Mouse (Mus musculus) midbrain, embryonic 13.5 days (tissue): ENCODE results near the gene Stk11. TPM values are rescaled to one million over a fixed set of nuclear protein-coding genes. Genes with fewer than 3 reads are reported as not detected.

Source experiments
- ATAC-seq: fragments of 200-750 bp; cut with Nextera tagmentation; 2 replicates; pipeline ENCODE4 v1.8.0; 2017; ENCODE audit warnings: mild to moderate bottlenecking, moderate TSS enrichment, moderate library complexity
- H3K27ac ChIP-seq: fragments of 300-500 bp; sonication (generic); 2 replicates; pipeline ENCODE4 v1.5.1; 2015; ENCODE audit warnings: inconsistent platforms, mild to moderate bottlenecking, moderate library complexity
- H3K27me3 ChIP-seq: fragments of 300-500 bp; sonication (generic); 2 replicates; pipeline ENCODE4 v1.6.1; 2015; ENCODE audit warnings: mild to moderate bottlenecking, inconsistent platforms
- H3K36me3 ChIP-seq: fragments of 300-500 bp; sonication (generic); 2 replicates; pipeline ENCODE4 v1.6.1; 2015; ENCODE audit warnings: mild to moderate bottlenecking, inconsistent platforms
- H3K4me1 ChIP-seq: fragments of 300-500 bp; sonication (generic); replicated peaks from 2 replicates; pipeline ENCODE4 v1.6.1; 2015; ENCODE audit warnings: inconsistent platforms
- H3K4me2 ChIP-seq: fragments of 300-500 bp; sonication (generic); replicated peaks from 2 replicates; pipeline ENCODE4 v1.6.1; 2015; ENCODE audit warnings: moderate library complexity, mild to moderate bottlenecking, inconsistent platforms
- H3K4me3 ChIP-seq: fragments of 300-500 bp; sonication (generic); replicated peaks from 2 replicates; pipeline ENCODE4 v1.5.1; 2015; ENCODE audit warnings: mild to moderate bottlenecking, inconsistent platforms
- H3K9ac ChIP-seq: fragments of 300-500 bp; sonication (generic); replicated peaks from 2 replicates; pipeline ENCODE4 v1.6.1; 2015; ENCODE audit warnings: mild to moderate bottlenecking, inconsistent platforms
- H3K9me3 ChIP-seq: fragments of 300-500 bp; sonication (generic); 2 replicates; pipeline ENCODE4 v1.6.1; 2016; ENCODE audit warnings: mild to moderate bottlenecking, inconsistent platforms
- WGBS: fragments of 180-500 bp; shearing (Covaris S2); methylation state at CpG from one replicate; pipeline ENCODE4 v1.1.7; 2015; 5-methylcytosine and 5-hydroxymethylcytosine counted together
- polyA plus RNA-seq: library from polyadenylated mRNA; unstranded; fragments of >200 nt; fragmentation: Nextera tagmentation; extraction: Ambion mirVana; gene quantifications from 2 replicates; pipeline ENCODE4 v1.2.1, GENCODE M21; 2015

Stk11 gene
- polyA plus RNA-seq, 1 experiment from 2014 or later = 20.7 TPM

DNA sequence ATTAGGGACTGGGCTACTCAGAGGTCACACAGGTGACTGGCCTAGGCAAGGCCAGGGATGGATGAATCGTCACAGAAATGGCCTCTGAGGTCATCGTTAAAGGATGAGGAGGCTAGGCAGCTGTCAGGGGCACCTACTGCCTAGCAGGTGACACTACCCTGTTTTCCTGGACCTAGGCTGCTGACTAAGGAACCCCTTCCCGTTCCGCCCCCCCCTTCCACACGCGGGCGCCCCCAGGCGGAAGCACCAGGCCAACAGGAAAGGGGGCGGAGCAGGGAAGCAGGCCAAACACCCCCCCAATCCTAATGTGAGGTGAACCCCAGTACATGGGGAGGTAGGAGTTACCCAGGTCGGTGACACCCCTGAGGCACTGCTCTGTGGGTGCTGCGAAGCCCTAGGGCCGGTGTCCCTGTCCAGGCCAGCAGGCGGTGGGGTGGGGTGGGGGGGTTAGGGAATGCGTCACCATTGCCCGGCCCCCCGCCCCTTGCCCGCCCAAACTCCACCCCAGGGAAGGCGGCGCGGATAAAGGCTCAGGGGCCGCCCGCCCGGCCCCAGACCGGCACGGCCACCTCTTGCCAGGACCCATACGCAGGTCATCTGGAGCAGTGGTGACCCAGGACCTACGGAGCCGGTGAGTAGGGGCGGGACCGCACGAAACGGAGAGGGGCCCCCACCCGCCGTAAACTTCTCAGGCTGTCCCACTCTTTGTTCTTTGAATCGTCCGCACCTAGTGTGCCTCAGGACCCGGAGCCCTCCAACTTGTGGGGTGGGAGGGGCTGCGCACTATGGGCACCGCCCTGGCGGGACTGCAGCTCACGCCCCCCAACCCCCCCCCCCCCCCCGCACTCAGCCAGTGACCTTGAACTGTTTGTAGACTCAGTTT lies 32.4 kb downstream of the Stk11 start, which contains the start of gene Midn:
Gene Midn, plus strand, starts transcription at position 554 of the 883 bp plus-strand sequence.
- Histone ChIP-seq H3K9me3 (no peaks in the 10 kb centered on the region), H3K27ac (peak within 1 kb of the TSS; percentile 100), H3K4me1 (peaks cover 59% of the 10 kb centered on the region), H3K36me3 (peaks cover 51% of the 10 kb centered on the region), H3K4me2 (peak within 1 kb of the TSS; percentile 79), H3K4me3 (peak within 1 kb of the TSS; percentile 98), H3K27me3 (no peaks in the 10 kb centered on the region), H3K9ac (peak within 1 kb of the TSS; percentile 98)
- peak; percentile 17 for ATAC-seq
- 1% methylated on average over 36 of the region's 42 CpGs for WGBS

DNA sequence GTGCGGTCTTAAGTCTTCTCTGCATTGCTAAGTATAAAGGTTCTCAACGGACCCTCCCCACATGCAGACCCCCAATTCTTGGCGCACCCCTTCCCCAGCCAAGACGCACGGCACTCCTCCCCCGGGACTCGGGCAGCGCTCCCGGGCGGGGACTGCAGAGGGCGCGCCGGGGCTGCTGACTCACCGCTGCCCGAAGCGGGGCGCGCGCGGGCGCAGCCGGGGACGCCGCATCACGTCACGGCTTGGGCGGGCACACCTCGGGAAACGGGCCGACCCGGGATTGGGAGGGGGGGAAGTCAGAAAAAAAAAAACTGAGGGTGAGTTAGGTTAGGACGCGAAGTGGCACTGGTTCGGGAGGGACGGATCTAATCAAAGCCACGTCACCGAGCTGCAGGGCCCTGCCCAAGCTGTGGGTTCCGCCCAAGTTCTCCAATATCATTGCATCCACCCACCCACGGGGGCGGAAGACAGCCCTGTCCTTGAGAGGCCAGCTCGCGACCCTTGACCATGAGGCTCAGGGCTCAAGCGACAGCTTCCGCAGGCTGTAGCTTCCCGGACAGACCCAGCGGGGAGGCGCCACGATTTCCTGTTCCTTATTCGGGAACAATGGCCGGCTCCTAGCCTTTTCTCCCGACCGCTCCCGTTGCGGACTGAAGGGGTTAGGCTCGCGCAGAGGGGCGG lies 33.1 kb downstream of the Stk11 start:
- H3K4me2 ChIP-seq = peak overlapping the region; percentile 79
- H3K4me3 ChIP-seq = peak overlapping the region; percentile 98
- peak; percentile 32 for ATAC-seq
- H3K4me1 ChIP-seq = peaks cover 59% of the 10 kb centered on the region
- WGBS = under 1% methylated on average over 53 of the region's 57 CpGs
- no peaks in the 10 kb centered on the region for H3K27me3 ChIP-seq
- peak overlapping the region; percentile 100 for H3K27ac ChIP-seq
- H3K36me3 ChIP-seq = peaks cover 54% of the 10 kb centered on the region
- H3K9me3 ChIP-seq = no peaks in the 10 kb centered on the region
- H3K9ac ChIP-seq = peak overlapping the region; percentile 98

DNA sequence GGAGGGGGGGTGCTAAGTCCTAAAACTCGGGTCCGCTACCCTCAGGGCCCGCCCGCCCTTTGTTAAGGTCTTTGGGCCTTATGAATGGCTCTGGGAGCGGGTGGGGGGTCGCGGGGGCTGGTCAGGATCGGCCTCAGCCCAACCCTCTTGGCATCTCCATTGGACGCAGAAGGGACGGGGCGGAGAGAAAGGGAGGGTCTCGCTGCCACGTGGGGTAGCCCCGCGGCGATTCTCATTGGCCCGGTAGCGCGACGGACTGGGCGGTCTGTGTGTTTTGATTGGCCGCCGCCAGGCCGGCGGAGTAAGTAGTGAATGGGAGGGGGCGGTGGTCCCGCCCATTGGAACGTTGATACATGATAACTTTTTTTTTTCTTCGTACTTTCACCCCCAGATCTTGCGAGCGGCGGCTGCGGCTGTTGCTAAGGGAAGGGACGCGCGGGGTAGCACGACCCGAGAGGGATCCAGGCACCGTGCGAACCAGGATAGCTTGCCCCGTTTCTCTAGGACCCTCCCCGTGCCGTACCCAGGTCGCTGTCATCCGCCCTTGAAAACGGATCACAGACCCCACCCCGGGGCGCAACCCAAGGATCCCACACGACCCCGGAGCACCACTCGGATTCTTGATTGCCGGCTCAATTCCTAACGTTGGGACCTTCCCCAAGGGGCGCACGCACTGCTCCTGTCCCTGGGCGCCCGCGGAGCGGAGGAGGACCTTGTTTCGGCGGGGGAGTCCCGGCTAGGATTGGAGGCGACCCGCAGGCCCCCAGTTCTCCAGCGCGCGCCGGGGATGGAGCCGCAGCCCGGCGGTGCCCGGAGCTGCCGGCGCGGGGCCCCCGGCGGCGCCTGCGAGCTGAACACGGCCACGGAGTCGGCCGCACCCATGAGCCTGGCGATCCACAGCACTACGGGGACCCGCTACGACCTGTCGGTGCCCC lies 34.0 kb downstream of the Stk11 start:
- Histone ChIP-seq H3K9ac (peak overlapping the region; percentile 100), H3K4me3 (peak overlapping the region; percentile 98), H3K27ac (peak overlapping the region; percentile 100), H3K27me3 (no peaks in the 10 kb centered on the region), H3K4me1 (peaks cover 59% of the 10 kb centered on the region), H3K4me2 (peak overlapping the region; percentile 100), H3K9me3 (no peaks in the 10 kb centered on the region), H3K36me3 (peaks cover 54% of the 10 kb centered on the region)
- WGBS = under 1% methylated on average over 84 of the region's 88 CpGs
- ATAC-seq = peak; percentile 83

DNA sequence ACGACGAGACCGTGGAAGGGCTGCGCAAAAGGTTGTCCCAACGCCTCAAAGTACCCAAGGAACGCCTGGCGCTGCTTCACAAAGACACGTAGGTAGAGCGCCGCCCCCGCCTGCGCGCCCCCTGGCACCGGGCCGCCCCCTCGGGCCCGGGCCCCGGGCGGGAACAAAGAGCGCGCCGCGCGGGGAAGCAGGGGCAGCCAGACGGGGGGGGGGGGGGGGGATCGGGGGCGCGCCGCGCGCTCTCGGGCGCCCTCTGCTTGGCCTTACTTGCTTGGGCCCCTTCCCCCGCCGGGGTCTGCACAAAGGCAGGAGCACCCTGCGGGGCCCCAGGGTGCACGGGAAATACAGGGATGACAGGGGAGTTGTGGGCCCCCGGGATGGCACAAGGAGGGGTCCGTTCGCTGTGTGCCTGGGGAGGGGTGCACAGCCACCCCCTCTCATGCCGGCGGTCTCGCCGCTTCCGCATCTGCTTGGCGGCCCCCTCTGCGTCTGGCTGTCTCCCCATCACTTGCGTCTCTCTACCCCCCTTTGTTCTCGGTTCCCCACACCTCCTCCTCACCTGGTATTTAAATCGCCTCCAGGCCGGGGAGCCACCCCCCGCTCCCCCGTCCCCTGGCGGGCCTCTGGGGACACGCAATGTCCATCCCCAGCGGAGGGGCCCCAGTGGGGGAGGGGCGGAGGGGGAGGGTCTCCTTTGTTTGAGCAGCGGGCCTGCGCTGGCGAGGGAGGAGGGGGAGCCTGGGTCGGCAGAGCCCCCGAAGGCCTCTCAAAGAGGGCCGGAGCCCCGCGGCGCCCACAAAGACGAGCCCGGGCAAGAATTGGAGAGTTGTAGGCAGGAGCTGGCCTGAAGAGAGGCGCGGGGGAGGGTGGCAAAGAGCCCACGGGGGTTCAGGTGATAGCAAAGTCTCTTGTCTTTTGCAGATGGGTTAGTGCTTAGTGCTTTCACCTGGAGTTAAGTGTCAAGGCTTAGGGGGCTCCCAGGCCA lies 34.9 kb downstream of the Stk11 start:
- H3K9ac ChIP-seq = peak overlapping the region; percentile 100
- no peak for ATAC-seq
- H3K4me3 ChIP-seq = peak overlapping the region; percentile 98
- H3K36me3 ChIP-seq = peaks cover 54% of the 10 kb centered on the region
- H3K9me3 ChIP-seq = no peaks in the 10 kb centered on the region
- peak overlapping the region; percentile 100 for H3K27ac ChIP-seq
- peaks cover 61% of the 10 kb centered on the region for H3K4me1 ChIP-seq
- no peaks in the 10 kb centered on the region for H3K27me3 ChIP-seq
- peak overlapping the region; percentile 100 for H3K4me2 ChIP-seq
- under 1% methylated on average over 63 of the region's 71 CpGs for WGBS

DNA sequence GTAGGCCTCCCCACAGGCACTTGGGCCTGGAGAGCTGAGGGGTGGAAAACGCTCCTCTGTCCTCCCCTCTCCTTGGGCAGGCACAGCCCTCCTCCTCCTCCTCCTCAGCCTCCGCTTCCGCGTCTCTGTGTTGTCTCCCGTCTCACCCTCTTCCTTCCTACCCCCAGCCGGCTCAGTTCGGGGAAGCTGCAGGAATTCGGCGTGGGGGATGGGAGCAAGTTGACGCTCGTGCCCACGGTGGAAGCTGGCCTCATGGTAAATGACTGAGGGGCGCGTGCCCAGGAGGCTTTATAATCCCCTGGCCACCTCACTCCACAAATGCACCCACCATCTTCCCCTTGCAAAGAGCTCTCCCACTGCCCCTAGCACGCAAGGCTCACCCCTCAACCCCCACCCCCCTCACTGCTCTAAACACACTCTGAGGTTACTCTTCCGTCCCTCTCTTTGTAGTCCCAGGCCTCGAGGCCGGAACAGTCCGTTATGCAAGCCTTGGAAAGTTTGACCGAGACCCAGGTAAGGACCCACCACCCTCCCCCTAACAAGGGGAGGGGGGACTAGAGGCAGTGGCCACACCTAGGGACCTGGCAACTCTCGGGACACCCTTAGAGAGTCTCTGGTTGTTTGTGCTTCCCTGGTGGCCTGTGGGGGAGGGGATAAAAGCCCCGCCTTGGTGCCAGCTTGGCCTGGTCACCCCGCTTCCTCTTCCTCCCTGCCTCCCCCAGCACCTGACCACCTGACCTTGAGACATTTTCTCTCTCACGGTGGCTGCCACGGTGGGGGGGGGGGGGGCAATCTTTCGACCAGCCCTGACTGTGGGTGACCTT lies 35.8 kb downstream of the Stk11 start:
- Histone ChIP-seq H3K9ac (peak overlapping the region; percentile 100), H3K9me3 (no peaks in the 10 kb centered on the region), H3K4me2 (peak overlapping the region; percentile 100), H3K4me3 (peak overlapping the region; percentile 98), H3K4me1 (peaks cover 62% of the 10 kb centered on the region), H3K27me3 (no peaks in the 10 kb centered on the region), H3K36me3 (peaks cover 55% of the 10 kb centered on the region), H3K27ac (peak overlapping the region; percentile 100)
- no peak for ATAC-seq
- under 1% methylated on average over 26 of the region's 26 CpGs for WGBS

DNA sequence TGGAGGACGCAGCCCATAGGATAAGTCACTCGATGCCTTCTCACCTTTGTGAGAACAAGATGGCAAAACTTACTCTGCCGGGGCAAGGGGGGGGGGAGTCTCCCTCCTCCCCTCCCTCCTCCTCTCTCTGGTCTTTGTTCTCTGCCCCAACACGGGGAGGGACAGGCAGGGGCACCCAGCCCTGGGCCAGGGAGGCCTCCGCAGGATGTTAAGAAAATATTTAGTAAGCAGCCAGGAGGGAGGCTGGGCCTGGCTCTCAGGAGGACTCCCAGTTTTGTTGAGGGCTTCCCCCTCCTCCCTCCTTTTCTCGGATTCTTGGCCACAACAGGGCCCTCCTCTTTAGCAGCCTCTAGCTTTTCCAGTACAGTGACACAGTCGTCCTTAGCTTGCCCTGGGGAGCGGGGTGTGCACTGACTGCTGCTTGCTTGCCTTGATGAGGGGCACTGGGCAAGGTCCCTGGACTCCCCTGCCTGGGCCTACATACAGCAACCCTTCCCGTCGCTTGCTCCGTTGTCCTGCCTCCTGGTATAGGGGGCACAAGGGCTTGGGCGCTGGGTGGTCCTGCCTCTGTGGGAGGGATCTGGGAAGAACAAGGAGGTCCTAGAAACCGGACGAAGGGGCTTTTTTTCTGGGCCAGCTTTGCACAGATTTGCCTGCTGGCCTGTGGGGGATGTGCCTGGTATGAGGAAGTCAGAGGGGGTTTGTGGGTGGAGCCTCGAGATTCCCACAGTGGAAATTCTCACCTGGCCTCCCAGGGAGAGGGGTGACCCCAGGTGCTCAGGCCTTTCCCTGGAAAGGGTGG lies 36.7 kb downstream of the Stk11 start:
- H3K9me3 ChIP-seq = no peaks in the 10 kb centered on the region
- ATAC-seq = no peak
- peak overlapping the region; percentile 100 for H3K9ac ChIP-seq
- H3K27ac ChIP-seq = peak overlapping the region; percentile 100
- no peaks in the 10 kb centered on the region for H3K27me3 ChIP-seq
- 3% methylated on average over 15 of the region's 15 CpGs for WGBS
- H3K4me3 ChIP-seq = peak overlapping the region; percentile 98
- peak overlapping the region; percentile 100 for H3K4me2 ChIP-seq
- H3K36me3 ChIP-seq = peaks cover 63% of the 10 kb centered on the region
- peaks cover 67% of the 10 kb centered on the region for H3K4me1 ChIP-seq

DNA sequence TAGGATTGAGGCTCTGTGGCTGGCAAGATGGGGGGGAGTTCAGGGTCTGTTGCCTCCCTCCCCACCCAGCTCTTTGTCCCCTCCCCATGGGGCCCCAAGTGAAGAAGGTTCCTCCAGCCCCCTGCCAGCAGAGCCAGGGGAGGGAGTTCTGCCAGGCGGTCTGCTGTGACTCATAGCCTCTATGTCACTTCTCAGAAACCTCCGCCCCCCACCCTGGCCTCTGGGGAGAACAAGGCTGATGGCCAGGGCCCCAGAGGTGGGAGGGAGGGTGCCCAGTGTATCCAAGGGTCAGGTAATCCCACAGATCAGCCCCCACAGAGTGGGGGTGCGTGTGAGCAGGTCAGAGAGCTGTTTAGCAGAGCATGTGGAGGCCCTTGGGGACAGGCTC lies 37.3 kb downstream of the Stk11 start:
- H3K9me3 ChIP-seq = no peaks in the 10 kb centered on the region
- peaks cover 67% of the 10 kb centered on the region for H3K36me3 ChIP-seq
- peak overlapping the region; percentile 100 for H3K9ac ChIP-seq
- 30% methylated on average over 3 of the region's 3 CpGs for WGBS
- H3K4me2 ChIP-seq = peak overlapping the region; percentile 100
- H3K4me3 ChIP-seq = peak overlapping the region; percentile 98
- H3K4me1 ChIP-seq = peaks cover 67% of the 10 kb centered on the region
- ATAC-seq = no peak
- peak overlapping the region; percentile 100 for H3K27ac ChIP-seq
- H3K27me3 ChIP-seq = no peaks in the 10 kb centered on the region

DNA sequence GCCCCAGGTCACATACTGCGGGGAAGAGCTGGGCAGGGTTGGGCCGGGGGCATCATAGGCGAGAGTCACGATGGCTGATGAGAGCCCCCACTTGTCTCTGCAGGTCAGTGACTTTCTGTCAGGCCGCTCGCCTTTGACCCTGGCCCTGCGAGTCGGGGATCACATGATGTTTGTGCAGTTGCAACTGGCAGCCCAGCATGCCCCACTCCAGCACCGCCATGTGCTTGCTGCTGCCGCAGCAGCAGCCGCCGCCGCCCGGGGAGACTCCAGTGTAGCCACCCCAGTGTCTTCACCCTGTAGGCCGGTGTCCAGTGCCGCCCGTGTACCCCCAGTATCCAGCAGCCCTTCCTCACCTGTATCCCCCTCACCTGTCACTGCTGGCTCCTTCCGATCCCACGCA lies 38.1 kb downstream of the Stk11 start:
- Histone ChIP-seq H3K4me1 (peaks cover 73% of the 10 kb centered on the region), H3K4me3 (peak overlapping the region; percentile 98), H3K9ac (peak overlapping the region; percentile 100), H3K9me3 (no peaks in the 10 kb centered on the region), H3K27ac (peak overlapping the region; percentile 100), H3K4me2 (peak overlapping the region; percentile 100), H3K36me3 (peaks cover 67% of the 10 kb centered on the region), H3K27me3 (no peaks in the 10 kb centered on the region)
- 87% methylated on average over 19 of the region's 19 CpGs for WGBS
- no peak for ATAC-seq

DNA sequence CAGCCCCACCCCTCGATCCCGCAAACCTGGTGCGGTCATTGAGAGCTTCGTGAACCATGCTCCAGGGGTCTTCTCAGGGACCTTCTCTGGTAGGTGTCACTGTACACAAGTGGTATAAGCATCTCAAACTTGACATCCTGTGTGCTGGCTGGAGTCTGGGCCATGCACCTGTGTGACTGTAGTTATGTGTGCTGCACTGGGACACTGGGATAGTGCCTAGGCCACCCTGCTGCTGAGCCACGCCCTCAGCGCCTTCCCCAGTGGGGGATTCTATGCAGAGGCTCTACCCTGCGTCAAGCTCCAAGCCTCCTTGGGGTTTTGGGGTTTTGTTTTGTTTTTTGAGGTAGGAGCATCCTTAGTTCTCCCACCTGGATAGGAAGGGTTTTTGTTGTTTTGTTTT lies 38.8 kb downstream of the Stk11 start:
- H3K9ac ChIP-seq = peak overlapping the region; percentile 100; the same call in 1 of the 2 replicates
- no peaks in the 10 kb centered on the region for H3K9me3 ChIP-seq
- 80% methylated on average over 7 of the region's 7 CpGs for WGBS
- peak overlapping the region; percentile 100 for H3K4me2 ChIP-seq
- no peak for ATAC-seq
- no peaks in the 10 kb centered on the region for H3K27me3 ChIP-seq
- no peak overlapping the region; the same call in none of the 2 replicates for H3K4me3 ChIP-seq
- H3K27ac ChIP-seq = peak overlapping the region; percentile 100; the same call in 1 of the 2 replicates
- peaks cover 67% of the 10 kb centered on the region for H3K36me3 ChIP-seq
- H3K4me1 ChIP-seq = peaks cover 79% of the 10 kb centered on the region
